Mouse (Mus musculus): Measurements from ENCODE around the gene Atox1.

DNA sequence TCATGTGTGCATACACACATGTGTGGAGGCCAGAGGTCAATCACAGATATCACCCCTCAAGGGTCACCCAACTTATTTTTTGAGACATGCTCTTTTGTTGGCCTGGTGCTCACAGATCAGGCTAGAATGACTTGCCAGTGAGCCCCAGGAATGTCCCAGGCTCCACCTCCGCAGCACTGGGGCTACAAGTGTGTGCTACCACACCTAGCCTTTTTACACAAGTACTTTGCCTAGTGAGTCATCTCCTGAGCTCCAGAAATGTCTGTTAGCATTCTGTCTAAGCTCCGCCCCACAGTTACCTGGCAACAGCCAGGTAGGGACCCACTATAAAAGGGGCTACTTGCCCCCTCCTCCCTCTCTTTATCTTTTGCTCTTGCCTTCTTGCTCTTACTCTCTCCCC is 60.2 kb downstream of the Atox1 start:
- TF ChIP-seq POLR2A (IDR thresholded peaks at IDR 0.05; ENCODE audit: borderline replicate concordance, extremely low read depth, low read depth, low read length) (no peak), CTCF (IDR thresholded peaks at IDR 0.05; ENCODE audit: insufficient read depth, low read length) (no peak)
